Mouse (Mus musculus) midbrain, embryonic 11.5 days (tissue): Measurements from ENCODE around the gene Serf2. TPM values are rescaled to one million over a fixed set of nuclear protein-coding genes. Genes with fewer than 3 reads are reported as not detected.

Source experiments
- ATAC-seq: fragments of 200-750 bp; cut with Nextera tagmentation; 2 replicates; pipeline ENCODE4 v1.8.0; 2017; ENCODE audit warnings: moderate TSS enrichment, moderate library complexity; ENCODE audit not compliant: low FRiP score
- DNase-seq: peaks from one replicate; pipeline ENCODE4 v3.0.0; 2015; ENCODE audit warnings: low spot score; ENCODE audit errors: missing footprints
- H3K27ac ChIP-seq: fragments of 300-500 bp; sonication (generic); 2 replicates; pipeline ENCODE4 v1.5.1; 2014; ENCODE audit warnings: low read depth, low read length
- H3K27me3 ChIP-seq: fragments of 300-500 bp; sonication (generic); 2 replicates; pipeline ENCODE4 v1.6.1; 2014; ENCODE audit warnings: mild to moderate bottlenecking, low read length, moderate library complexity, mixed read lengths; ENCODE audit not compliant: control insufficient read depth, insufficient read depth
- H3K36me3 ChIP-seq: fragments of 300-500 bp; sonication (generic); 2 replicates; pipeline ENCODE4 v1.6.1; 2014; ENCODE audit warnings: mild to moderate bottlenecking, low read length, moderate library complexity, mixed read lengths; ENCODE audit not compliant: control insufficient read depth, insufficient read depth
- H3K4me1 ChIP-seq: fragments of 300-500 bp; sonication (generic); 2 replicates; pipeline ENCODE4 v1.6.1; 2014; ENCODE audit warnings: low read length; ENCODE audit not compliant: control insufficient read depth, insufficient read depth
- H3K4me2 ChIP-seq: fragments of 300-500 bp; sonication (generic); 2 replicates; pipeline ENCODE4 v1.6.1; 2014; ENCODE audit warnings: mild to moderate bottlenecking, moderate library complexity
- H3K4me3 ChIP-seq: fragments of 300-500 bp; sonication (generic); 2 replicates; pipeline ENCODE4 v1.5.1; 2014; ENCODE audit warnings: low read depth, low read length
- H3K9ac ChIP-seq: fragments of 300-500 bp; sonication (generic); 2 replicates; pipeline ENCODE4 v1.6.1; 2014; ENCODE audit warnings: low read length
- H3K9me3 ChIP-seq: fragments of 300-500 bp; sonication (generic); 2 replicates; pipeline ENCODE4 v1.6.1; 2016; ENCODE audit warnings: low read length; ENCODE audit not compliant: control insufficient read depth
- WGBS: fragments of 180-500 bp; shearing (Covaris S2); extraction: QIAGEN DNeasy Blood & Tissue Kit; methylation state at CpG from one replicate; pipeline ENCODE4 v1.1.7; 2014; 5-methylcytosine and 5-hydroxymethylcytosine counted together
- polyA plus RNA-seq: library from polyadenylated mRNA; unstranded; fragments of >200 nt; fragmentation: Nextera tagmentation; extraction: Ambion mirVana; gene quantifications from 2 replicates; pipeline ENCODE4 v1.2.1, GENCODE M21; 2014

Serf2 gene
- polyA plus RNA-seq: 467 and 471 TPM in 2 replicates

- ATAC-seq: peak; percentile 99
Observed at GRCm38 (mm10) chr2:121448739-121449535, at the start of gene Serf2. Serf2 (plus strand) TSS chr2:121449195.

GRCm38 (mm10) chr2:121403296-121403695, 45.7 kb upstream of the Serf2 start:
- Histone ChIP-seq H3K9ac (no peak overlapping the region), H3K36me3 (no peaks in the 10 kb centered on the region), H3K4me3 (no peak overlapping the region), H3K9me3 (no peaks in the 10 kb centered on the region), H3K4me1 (no peaks in the 10 kb centered on the region), H3K27me3 (no peaks in the 10 kb centered on the region), H3K27ac (no peak overlapping the region), H3K4me2 (no peak overlapping the region)
- DNase-seq (no peak), ATAC-seq (no peak)

More at GRCm38 (mm10) chr2:121448739-121449535, at the start of gene Serf2:
- Histone ChIP-seq H3K27me3 (no peaks in the 10 kb centered on the region), H3K36me3 (0 out of 2 replicates have a peak, but pooled peaks cover 4% of the 10 kb centered on the region), H3K4me3 (peak within 1 kb of the TSS; percentile 98), H3K27ac (peak within 1 kb of the TSS; percentile 85), H3K4me1 (peaks cover 11% of the 10 kb centered on the region), H3K9me3 (no peaks in the 10 kb centered on the region), H3K4me2 (peak within 1 kb of the TSS; percentile 95), H3K9ac (peak within 1 kb of the TSS; percentile 97)
- WGBS: under 1% methylated on average over 62 of the region's 74 CpGs
- peak; percentile 100 for DNase-seq

- ATAC-seq (no peak), DNase-seq (peak; percentile 76)
- H3K9ac ChIP-seq: no peak overlapping the region
- no peak overlapping the region for H3K27ac ChIP-seq
- no peak overlapping the region for H3K4me2 ChIP-seq
- H3K36me3 ChIP-seq: no peaks in the 10 kb centered on the region
- H3K27me3 ChIP-seq: no peaks in the 10 kb centered on the region
- no peaks in the 10 kb centered on the region for H3K4me1 ChIP-seq
- WGBS: 30% methylated on average over 4 of the region's 4 CpGs
- H3K4me3 ChIP-seq: no peak overlapping the region
- H3K9me3 ChIP-seq: no peaks in the 10 kb centered on the region
Observed at GRCm38 (mm10) chr2:121408160-121408559, 40.8 kb upstream of the Serf2 start.

- peak overlapping the region; percentile 99 for H3K9ac ChIP-seq
- no peaks in the 10 kb centered on the region for H3K27me3 ChIP-seq
- peak overlapping the region; percentile 76 for H3K4me2 ChIP-seq
- H3K9me3 ChIP-seq: no peaks in the 10 kb centered on the region
- WGBS: 15% methylated on average over 4 of the region's 4 CpGs
- peak overlapping the region; percentile 99 for H3K4me3 ChIP-seq
- no peak for DNase-seq
- peaks cover 1% of the 10 kb centered on the region; the same call in 1 of the 2 replicates for H3K36me3 ChIP-seq
- ATAC-seq: no peak; the same call in 1 of the 2 replicates
- peaks cover 16% of the 10 kb centered on the region for H3K4me1 ChIP-seq
- H3K27ac ChIP-seq: peak overlapping the region; percentile 96
Observed at GRCm38 (mm10) chr2:121412843-121413386, 36.1 kb upstream of the Serf2 start.

GRCm38 (mm10) chr2:121413387-121414042, 35.5 kb upstream of the Serf2 start, which contains the start of the genes Pdia3 and Catsper2:
Pdia3 (plus strand) TSS chr2:121413775.
Catsper2 (minus strand) TSS chr2:121413792.
- peak within 1 kb of the TSS; percentile 99 for H3K9ac ChIP-seq
- peaks cover 16% of the 10 kb centered on the region for H3K4me1 ChIP-seq
- no peaks in the 10 kb centered on the region for H3K27me3 ChIP-seq
- peaks cover 5% of the 10 kb centered on the region; the same call in 1 of the 2 replicates for H3K36me3 ChIP-seq
- H3K4me2 ChIP-seq: peak within 1 kb of the TSS; percentile 76
- under 1% methylated on average over 65 of the region's 68 CpGs for WGBS
- DNase-seq: peak; percentile 99
- no peaks in the 10 kb centered on the region for H3K9me3 ChIP-seq
- peak within 1 kb of the TSS; percentile 99 for H3K4me3 ChIP-seq
- H3K27ac ChIP-seq: peak within 1 kb of the TSS; percentile 96
- ATAC-seq: peak; percentile 99

GRCm38 (mm10) chr2:121414139-121414685, 34.8 kb upstream of the Serf2 start:
- ATAC-seq: peak; percentile 55
- Histone ChIP-seq H3K9me3 (no peaks in the 10 kb centered on the region), H3K36me3 (peaks cover 8% of the 10 kb centered on the region; the same call in 1 of the 2 replicates), H3K9ac (peak overlapping the region; percentile 99), H3K4me3 (peak overlapping the region; percentile 99), H3K4me1 (peaks cover 16% of the 10 kb centered on the region), H3K4me2 (peak overlapping the region; percentile 76), H3K27me3 (no peaks in the 10 kb centered on the region), H3K27ac (peak overlapping the region; percentile 96)
- peak; percentile 91 for DNase-seq
- WGBS: 1% methylated on average over 32 of the region's 32 CpGs

- H3K4me1 ChIP-seq: peaks cover 16% of the 10 kb centered on the region
- no peak overlapping the region for H3K27ac ChIP-seq
- peaks cover 8% of the 10 kb centered on the region; the same call in 1 of the 2 replicates for H3K36me3 ChIP-seq
- DNase-seq (peak; percentile 80), ATAC-seq (no peak)
- peak overlapping the region; percentile 76 for H3K4me2 ChIP-seq
- WGBS: 78% methylated on average over 3 of the region's 3 CpGs
- peak overlapping the region; percentile 31 for H3K9ac ChIP-seq
- H3K27me3 ChIP-seq: no peaks in the 10 kb centered on the region
- H3K4me3 ChIP-seq: peak overlapping the region; percentile 99
- no peaks in the 10 kb centered on the region for H3K9me3 ChIP-seq
Observed at GRCm38 (mm10) chr2:121415103-121415502, 33.9 kb upstream of the Serf2 start.

- peak; percentile 39 for DNase-seq
- H3K36me3 ChIP-seq: peaks cover 8% of the 10 kb centered on the region; the same call in 1 of the 2 replicates
- peaks cover 16% of the 10 kb centered on the region for H3K4me1 ChIP-seq
- H3K9me3 ChIP-seq: no peaks in the 10 kb centered on the region
- H3K9ac ChIP-seq: peak overlapping the region; percentile 31; the same call in 1 of the 2 replicates
- H3K27me3 ChIP-seq: no peaks in the 10 kb centered on the region
- H3K4me3 ChIP-seq: peak overlapping the region; percentile 99
- H3K4me2 ChIP-seq: peak overlapping the region; percentile 76
- no peak for ATAC-seq
- WGBS: 88% methylated on average over 3 of the region's 3 CpGs
- no peak overlapping the region for H3K27ac ChIP-seq
Observed at GRCm38 (mm10) chr2:121415591-121415990, 33.4 kb upstream of the Serf2 start.
